Mouse (Mus musculus) left cerebral cortex, postnatal 36 days (tissue): ENCODE data around the gene Map4. TPM values are rescaled to one million over a fixed set of nuclear protein-coding genes. Genes with fewer than 3 reads are reported as not detected.

Experiments used
- DNase-seq, 2 experiments: peaks; one replicate each; pipeline ENCODE4 v3.0.0; 2021 to 2022; ENCODE audit warnings: low spot score in 2 of 2, mixed read lengths in 1 of 2
- intact Hi-C: fragments of 180-260 bp; cut with DNase I; formaldehyde crosslinking; loops from one replicate; pipeline ENCODE4 v1.15.1; 2025
- total RNA-seq, 2 experiments: library from RNA; stranded (reverse); gene quantifications; 2 replicates each; pipeline ENCODE4 v1.2.3; 2021

The Map4 gene
- total RNA-seq, result 100 to 1,000 TPM; 353 to 398 TPM

- DNase-seq, result peak; percentile 99 to 100
- intact Hi-C loops, result loop anchor here (2.0 to 5.0 kb wide), 3 partner anchors 36 to 56 kb away; no protein-coding TSS in a partner anchor
Observed at GRCm38 (mm10) chr9:109931257-109932171, at the start of gene Map4. TSS of gene Map4 (plus strand) at chr9:109931460.

DNA sequence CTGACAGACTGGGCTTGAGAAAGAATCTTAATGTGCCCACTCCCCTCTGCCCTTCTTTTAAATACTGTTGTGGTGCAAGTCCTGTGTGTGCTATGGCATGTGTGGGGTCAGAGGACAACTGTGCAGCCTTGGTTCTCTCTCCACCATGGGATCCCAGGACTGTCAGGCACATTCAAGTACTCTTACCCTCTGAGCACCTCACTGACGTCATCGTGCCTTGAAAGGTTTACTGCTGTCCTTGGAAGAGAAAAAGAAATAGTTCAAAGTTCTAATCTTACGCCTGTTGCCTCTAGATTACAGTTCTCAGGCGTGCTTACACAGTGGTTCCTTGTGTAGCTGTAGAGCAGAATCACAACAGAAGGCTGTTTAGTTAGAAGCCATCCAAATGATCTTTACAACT is 45.0 kb upstream of the Map4 start:
- DNase-seq, result no peak
- intact Hi-C loops, result no loop called here

DNA sequence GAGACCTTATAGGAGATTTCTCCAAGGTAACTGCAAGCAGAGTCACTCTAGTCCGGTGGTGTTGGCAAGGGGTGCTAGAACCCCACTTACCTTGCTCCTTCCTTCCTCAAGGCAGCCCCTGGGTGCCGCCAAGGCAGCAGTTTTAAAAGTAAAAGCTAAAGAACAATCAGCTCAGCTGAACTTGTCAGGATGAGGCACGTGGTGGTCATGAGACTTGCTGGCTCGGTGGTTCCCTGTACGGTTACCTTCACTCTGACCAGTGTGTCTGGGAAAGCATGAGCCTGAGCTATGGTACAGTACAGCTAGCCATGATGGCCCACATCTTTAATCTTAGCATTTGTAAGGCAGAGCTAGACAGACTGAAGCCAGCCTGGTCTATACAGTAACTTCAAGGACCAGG is 43.9 kb upstream of the Map4 start:
- intact Hi-C loops, result no loop called here
- no peak for DNase-seq

DNA sequence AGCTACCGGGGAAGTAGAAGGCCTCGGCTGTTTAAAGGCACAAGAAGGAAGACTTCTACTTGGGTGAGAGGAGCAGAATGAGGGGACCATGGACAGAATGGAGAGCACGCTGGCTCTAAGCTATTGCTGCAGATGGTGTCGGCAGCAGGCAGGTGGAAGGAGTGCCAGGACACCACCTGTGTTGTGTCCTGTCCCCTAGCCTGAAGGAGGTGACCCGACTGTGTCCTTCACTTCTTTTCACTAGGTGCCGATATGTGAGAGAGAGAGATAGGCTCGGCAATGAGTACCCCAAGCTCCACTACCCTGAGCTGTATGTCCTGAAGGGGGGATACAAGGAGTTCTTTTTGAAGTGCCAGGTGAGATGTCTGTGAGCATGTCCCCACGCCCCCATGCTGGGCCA is 39.8 kb upstream of the Map4 start:
- DNase-seq, result no peak
- intact Hi-C loops, result no loop called here

- intact Hi-C loops, result no loop called here
- peak; percentile 59 to 69 for DNase-seq
Observed at GRCm38 (mm10) chr9:109892651-109893250, 38.5 kb upstream of the Map4 start.

DNA sequence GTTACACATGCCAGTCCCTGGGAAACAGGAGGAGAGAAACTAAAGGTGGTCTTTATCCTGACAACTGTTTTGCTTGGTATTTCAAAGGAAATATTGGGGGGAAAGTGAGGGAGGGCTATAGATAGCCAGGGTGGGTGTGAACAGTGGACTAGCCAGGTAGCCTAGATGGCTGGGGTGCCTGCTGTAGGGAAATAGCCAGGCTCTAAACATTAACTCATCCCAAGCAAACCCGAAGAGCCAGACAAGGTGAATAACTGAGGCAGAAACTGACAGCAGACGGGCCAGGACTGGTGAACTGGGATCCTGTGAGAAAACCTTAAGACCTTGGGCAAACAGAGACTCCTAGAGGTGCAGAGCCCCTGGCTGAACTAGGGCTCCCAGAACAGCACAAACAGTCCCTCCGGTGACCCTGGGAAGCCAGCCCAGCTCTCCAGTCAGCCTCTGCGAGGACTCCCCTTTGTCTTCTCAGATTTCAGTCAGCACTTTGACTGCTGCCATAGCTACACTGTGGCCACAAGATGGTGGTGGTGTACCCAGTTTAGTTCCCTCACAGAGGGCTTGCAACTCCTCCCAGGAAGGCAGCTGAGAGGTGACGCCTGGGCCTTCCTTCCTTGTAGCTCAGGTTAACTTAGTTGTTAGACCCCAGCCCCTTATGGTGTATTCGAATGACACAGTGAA is 36.7 kb upstream of the Map4 start:
- peak; percentile 61 to 65 for DNase-seq
- intact Hi-C loops, result loop anchor here (2.0 kb wide), 3 partner anchors 38 to 178 kb away; no protein-coding TSS in a partner anchor

DNA sequence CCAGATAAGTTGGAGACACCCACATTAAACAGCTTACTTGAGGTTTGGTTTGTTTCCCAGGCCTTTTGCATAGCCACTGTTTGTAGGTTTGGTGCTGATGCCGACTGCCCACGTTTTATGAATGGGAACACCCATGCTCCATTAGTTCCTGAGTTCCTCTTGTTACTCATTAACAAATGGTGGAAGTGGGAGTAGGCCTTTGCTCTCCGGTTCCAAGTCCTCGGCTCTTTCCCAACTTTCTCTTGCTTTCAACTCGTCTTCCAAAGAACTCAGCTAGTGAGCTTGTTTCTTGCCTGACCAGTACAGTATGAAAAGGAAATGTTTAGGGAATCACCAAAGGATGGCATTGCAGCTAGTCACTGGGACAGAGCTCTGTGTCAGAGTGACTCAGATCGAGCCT is 35.7 kb upstream of the Map4 start:
- intact Hi-C loops, result loop anchor here (2.0 kb wide), 3 partner anchors 37 to 177 kb away; no protein-coding TSS in a partner anchor
- no peak for DNase-seq

- intact Hi-C loops, result no loop called here
- DNase-seq, result no peak
Observed at GRCm38 (mm10) chr9:109896253-109897150, 34.8 kb upstream of the Map4 start.

- DNase-seq, result no peak
- intact Hi-C loops, result no loop called here
Observed at GRCm38 (mm10) chr9:109898027-109898426, 33.2 kb upstream of the Map4 start.

DNA sequence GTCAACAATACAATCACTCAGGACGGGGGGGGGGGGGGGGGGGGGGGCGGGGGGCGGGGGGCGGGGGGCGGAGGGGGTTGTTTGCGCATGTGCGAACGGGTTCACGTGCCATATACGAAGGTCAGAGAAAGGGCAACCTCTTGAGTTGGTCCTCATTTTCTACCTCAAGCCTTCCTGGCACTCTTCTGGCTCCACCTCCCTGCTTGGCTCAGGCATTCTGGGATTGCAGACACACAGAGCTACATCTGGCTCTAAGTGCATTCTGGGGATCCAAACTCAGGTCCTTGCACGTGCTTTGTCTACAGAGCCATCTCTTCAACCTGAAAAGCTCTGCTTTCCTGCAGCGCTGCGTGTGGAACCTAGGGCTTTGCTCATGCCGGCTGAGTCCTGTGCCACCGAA is 31.9 kb upstream of the Map4 start:
- intact Hi-C loops, result no loop called here
- no peak for DNase-seq

GRCm38 (mm10) chr9:109899774-109900173 is 31.5 kb upstream of the Map4 start:
- intact Hi-C loops, result no loop called here
- no peak for DNase-seq

DNA sequence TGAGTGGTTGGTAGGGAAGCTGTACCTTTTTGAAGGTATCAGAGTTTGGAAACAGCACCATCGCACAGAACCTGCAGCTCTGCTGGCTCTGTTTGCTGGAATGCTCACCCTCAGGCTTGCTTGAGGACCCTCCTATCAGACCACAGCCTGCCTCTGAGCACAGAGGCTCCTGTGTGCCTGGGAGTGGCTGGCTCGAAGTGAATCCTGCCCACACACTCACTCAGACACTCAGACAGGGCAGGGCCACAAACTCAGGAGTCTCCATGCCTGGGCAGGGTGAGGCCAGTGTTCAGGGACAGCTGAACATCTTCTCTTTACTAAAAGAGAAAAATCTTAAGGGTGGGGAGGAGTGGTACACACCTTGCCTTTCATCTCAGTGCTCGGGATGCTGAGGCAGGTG is 30.7 kb upstream of the Map4 start:
- intact Hi-C loops, result no loop called here
- no peak for DNase-seq

DNA sequence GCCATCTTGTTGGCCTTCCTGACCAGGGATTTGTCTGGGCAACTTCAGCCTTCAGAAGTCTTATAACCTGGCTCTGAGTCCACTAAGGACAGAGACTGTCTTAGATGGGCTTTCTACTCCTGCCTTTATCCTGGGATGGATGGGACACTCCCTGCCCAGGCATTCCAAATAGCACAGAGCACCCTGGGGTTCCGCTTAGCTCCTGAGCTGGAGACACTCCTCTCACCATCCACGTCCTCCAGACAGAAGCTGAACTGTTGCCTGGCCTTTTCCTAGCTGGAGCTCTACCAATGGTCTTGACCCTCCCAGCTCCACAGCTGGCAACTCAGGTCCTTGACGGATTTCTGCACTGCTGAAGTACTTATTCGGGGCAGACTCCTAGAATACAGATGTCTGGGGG is 29.0 kb upstream of the Map4 start:
- intact Hi-C loops, result no loop called here
- no peak for DNase-seq

GRCm38 (mm10) chr9:109902740-109903139 is 28.5 kb upstream of the Map4 start:
- intact Hi-C loops, result no loop called here
- DNase-seq, result no peak

GRCm38 (mm10) chr9:109907300-109907699 is 24.0 kb upstream of the Map4 start:
- DNase-seq, result no peak
- intact Hi-C loops, result no loop called here

DNA sequence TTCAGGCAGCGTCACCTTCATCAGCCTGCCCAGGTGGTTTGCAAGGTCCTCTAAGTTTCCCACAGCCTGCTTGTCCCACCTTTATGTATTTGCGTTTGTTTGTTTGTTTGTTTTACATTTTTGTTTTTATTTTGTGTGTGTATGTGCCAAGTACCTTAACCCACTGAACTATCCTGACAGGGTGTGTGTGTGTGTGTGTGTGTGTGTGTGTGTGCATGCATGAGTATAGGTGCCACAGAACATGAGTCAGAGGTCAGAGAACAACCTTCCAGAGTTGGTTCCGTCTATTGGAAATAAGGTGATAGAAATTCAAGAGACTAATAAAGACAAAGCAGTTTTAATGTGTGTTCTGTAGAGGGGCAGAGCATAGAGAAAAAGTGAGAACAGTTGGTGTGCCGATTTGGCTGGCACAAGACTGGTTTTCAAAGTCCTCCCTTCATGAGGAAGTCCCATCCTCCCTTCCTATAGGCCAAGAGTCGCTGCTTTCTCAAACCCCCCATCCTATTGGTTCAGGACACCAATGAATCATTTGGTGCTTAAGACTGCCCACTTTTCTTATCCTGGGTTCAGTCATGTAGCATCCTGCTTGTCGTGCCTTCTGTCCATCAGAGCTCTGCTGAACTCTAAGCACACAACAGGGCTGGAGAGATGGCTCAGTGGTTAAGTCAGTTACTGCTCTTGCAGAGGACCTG is 23.3 kb upstream of the Map4 start:
- DNase-seq, result no peak
- intact Hi-C loops, result no loop called here

DNA sequence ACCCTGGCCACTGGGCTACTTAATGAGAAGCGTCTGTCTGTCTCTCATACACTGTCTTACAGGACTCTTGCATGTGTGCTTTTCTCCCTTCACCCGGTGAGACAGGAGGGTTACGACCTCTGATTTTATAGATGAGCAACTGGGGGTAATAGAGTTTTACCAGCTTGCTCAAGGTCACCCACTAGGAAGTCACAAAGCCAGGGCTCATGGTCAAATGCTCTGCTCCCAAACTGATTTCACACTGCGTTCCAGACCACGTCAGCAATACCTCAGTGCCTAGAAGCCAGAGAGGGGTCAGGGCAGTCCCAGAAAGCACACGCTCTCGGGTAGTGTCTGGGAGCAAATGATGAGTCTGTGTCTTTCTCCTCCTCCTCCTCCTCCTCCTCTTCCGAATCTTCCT is 22.2 kb upstream of the Map4 start:
- intact Hi-C loops, result no loop called here
- no peak for DNase-seq

- intact Hi-C loops, result no loop called here
Observed at GRCm38 (mm10) chr9:109909926-109910325, 21.3 kb upstream of the Map4 start.

GRCm38 (mm10) chr9:109911779-109912178 is 19.5 kb upstream of the Map4 start:
- no peak for DNase-seq
- intact Hi-C loops, result no loop called here

More at GRCm38 (mm10) chr9:109909926-109910325, 21.3 kb upstream of the Map4 start:
- no peak for DNase-seq
